Mouse (Mus musculus): ENCODE results near the gene Sim2.

Sim2 gene

DNA sequence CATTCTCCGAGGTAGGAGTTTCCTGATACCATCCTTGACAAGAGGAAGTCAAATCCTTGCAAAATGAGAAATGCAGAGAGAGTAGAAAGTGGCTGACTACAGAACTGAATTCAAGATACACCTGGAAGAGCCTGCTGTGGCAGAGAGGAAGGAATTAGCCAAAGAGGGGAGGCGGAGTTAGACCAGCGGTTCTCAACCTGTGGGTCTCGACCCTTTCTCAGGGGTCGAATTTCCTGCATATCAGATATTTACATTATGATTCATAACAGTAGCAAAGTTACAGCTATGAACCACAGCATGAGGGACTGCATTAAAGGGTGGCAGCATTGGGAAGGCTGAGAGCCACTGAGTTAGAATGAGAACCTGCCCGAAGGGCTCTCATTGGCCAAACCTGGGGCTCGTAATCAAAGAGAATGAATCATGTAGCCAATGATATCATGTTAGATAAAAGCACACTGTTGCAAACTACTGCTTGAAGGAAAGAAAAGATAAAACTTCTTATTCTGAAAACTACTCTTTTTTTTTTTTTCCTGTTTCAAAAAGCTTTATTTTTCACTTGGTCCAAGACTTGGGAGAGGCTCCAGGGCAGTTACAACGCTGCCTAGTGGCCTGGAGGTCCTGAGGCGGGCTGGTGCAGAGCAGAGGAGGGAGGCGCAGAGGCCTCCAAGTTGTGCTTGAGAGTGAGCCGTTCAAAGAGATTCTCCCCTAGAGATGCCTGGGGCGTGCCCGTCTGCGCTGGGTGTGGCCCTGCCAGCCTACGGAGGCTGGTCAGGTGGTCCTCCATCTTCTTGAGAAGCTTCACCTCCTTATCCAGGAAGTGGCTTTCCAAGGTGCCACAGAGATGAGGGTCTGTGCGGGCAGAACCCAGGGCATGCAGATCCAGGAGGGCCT lies 84.2 kb downstream of the Sim2 start:
- no peak for DNase-seq

DNA sequence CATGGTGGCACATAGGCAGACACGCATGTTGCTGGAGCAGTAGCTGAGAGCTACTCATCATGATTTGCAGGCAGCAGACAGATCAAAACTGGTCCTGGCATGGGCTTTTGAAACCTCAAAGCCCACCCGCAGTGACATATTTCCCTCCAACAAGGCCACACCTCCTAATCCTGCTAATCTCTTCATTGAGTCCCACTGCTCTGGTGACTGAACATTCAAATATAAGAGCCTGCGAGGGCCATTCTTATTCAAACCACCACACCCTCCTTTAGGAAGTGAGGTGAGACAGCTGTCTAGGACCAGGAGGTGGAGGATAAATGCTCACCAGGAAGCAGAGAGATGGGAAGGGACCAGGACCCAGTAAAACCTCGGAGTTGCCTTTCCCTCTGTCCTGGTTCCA lies 85.5 kb downstream of the Sim2 start:
- no peak for DNase-seq

DNA sequence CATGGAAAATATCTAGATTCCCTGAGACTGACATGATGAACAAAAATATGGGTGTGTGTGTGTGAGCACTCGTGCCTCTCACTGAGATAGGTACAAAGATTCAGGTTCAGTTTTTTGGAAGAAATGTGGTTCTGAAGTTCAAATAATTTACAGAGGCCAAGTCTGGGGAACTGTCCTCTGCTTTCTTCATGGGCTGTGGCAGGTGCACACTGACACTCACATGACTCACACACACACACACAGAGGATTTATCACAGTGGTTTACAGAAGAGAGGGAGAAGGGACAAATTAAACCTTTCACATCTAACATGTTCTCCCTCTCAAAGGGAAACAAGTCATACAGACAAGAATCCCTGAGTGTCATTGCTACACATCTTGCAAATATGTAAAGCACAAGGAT lies 88.6 kb downstream of the Sim2 start:
- DNase-seq: no peak

DNA sequence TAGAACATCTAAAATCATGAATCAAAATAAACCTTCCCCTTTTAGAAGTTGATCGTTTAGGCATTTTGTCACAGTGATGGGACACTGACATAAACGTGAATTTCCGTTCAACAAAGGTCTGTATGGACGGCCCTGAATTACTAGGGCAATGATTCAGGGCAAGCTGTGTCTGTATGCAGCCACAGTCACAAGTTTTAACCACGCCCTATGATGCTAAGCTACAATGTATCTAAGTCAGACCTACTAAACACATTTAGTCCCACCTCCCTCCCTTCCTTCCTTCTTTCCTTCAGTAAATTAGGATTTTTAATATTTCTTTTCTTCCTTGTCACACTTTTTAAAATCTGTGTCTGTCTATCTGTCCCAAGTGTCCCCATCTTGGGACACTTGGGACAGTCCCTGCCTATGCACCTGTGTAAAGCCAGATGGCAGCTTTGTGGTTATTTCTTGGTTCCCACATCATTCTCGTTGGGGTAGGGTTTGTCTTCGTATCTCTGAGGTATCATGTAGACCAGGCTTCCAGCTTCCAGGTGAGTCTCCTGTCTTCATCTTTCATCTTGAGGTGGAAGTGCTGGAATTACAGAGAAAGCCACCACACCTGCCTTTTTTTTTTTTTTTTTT lies 90.7 kb downstream of the Sim2 start:
- DNase-seq: no peak

Measured in layer of hippocampus, adult 9-11 months (tissue).